Mouse (Mus musculus) thymus, adult 2 months (tissue): ENCODE results near the gene Mfsd5.

ENCODE experiments used
- CTCF ChIP-seq: fragments of 200-500 bp; IDR thresholded peaks from 2 replicates; pipeline ENCODE4 v1.5.1; 2012; ENCODE audit warnings: mild to moderate bottlenecking, control low read depth, low read length, moderate library complexity, borderline replicate concordance; ENCODE audit not compliant: control insufficient read depth, poor library complexity, insufficient read depth; ENCODE audit errors: extremely low read depth
- POLR2A ChIP-seq: fragments of 200-500 bp; IDR thresholded peaks from 2 replicates; pipeline ENCODE4 v1.6.1; 2012; ENCODE audit warnings: mild to moderate bottlenecking, low read length, control low read depth, moderate library complexity; ENCODE audit not compliant: control insufficient read depth, poor library complexity, insufficient read depth; ENCODE audit errors: extremely low read depth

GRCm38 (mm10) chr15:102235371-102236027 lies 43.8 kb upstream of the Mfsd5 start:
- TF ChIP-seq CTCF (no peak), POLR2A (no peak)
